Mouse (Mus musculus) neural tube, embryonic 14.5 days (tissue): Measurements from ENCODE around the gene Asap2. TPM values are rescaled to one million over a fixed set of nuclear protein-coding genes. Genes with fewer than 3 reads are reported as not detected.

Source experiments
- ATAC-seq: fragments of 200-750 bp; cut with Nextera tagmentation; 2 replicates; pipeline ENCODE4 v1.8.0; 2017; ENCODE audit warnings: low read depth, mild to moderate bottlenecking, moderate TSS enrichment, moderate library complexity
- H3K27ac ChIP-seq: fragments of 300-500 bp; sonication (generic); 2 replicates; pipeline ENCODE4 v1.5.1; 2014; ENCODE audit warnings: low read depth, mild to moderate bottlenecking, control low read depth, low read length, moderate library complexity, mixed read lengths
- H3K27me3 ChIP-seq: fragments of 300-500 bp; sonication (generic); 2 replicates; pipeline ENCODE4 v1.6.1; 2014; ENCODE audit warnings: low read length; ENCODE audit not compliant: control insufficient read depth, insufficient read depth
- H3K36me3 ChIP-seq: fragments of 300-500 bp; sonication (generic); 2 replicates; pipeline ENCODE4 v1.6.1; 2014; ENCODE audit warnings: low read length, mixed read lengths; ENCODE audit not compliant: control insufficient read depth, insufficient read depth
- H3K4me1 ChIP-seq: fragments of 300-500 bp; sonication (generic); 2 replicates; pipeline ENCODE4 v1.6.1; 2014; ENCODE audit warnings: low read length; ENCODE audit not compliant: control insufficient read depth, insufficient read depth
- H3K4me2 ChIP-seq: fragments of 300-500 bp; sonication (generic); 2 replicates; pipeline ENCODE4 v1.6.1; 2014; ENCODE audit warnings: mild to moderate bottlenecking, low read depth, low read length, control low read depth
- H3K4me3 ChIP-seq: fragments of 300-500 bp; sonication (generic); 2 replicates; pipeline ENCODE4 v1.5.1; 2014; ENCODE audit warnings: low read depth, low read length, control low read depth, mixed read lengths
- H3K9ac ChIP-seq: fragments of 300-500 bp; sonication (generic); replicated peaks from 2 replicates; pipeline ENCODE4 v1.6.1; 2014; ENCODE audit warnings: low read depth, mild to moderate bottlenecking, control low read depth, low read length, mixed read lengths
- H3K9me3 ChIP-seq: fragments of 300-500 bp; sonication (generic); 2 replicates; pipeline ENCODE4 v1.6.1; 2016; ENCODE audit warnings: low read length; ENCODE audit not compliant: control insufficient read depth
- WGBS: fragments of 180-500 bp; shearing (Covaris S2); extraction: QIAGEN DNeasy Blood & Tissue Kit; methylation state at CpG from one replicate; pipeline ENCODE4 v1.1.7; 2014; 5-methylcytosine and 5-hydroxymethylcytosine counted together
- polyA plus RNA-seq: library from polyadenylated mRNA; unstranded; fragments of >200 nt; fragmentation: Nextera tagmentation; extraction: Ambion mirVana; gene quantifications from 2 replicates; pipeline ENCODE4 v1.2.1, GENCODE M21; 2014

The Asap2 gene
- polyA plus RNA-seq, 1 experiment from 2014 or later, result 19.7 TPM

- 80% methylated on average over 14 of the region's 14 CpGs for WGBS
- no peak overlapping the region for H3K4me3 ChIP-seq
- no peaks in the 10 kb centered on the region for H3K9me3 ChIP-seq
- H3K36me3 ChIP-seq, result no peaks in the 10 kb centered on the region
- H3K27ac ChIP-seq, result no peak overlapping the region
- peaks cover 34% of the 10 kb centered on the region for H3K4me1 ChIP-seq
- no peak overlapping the region for H3K9ac ChIP-seq
- no peaks in the 10 kb centered on the region for H3K27me3 ChIP-seq
- ATAC-seq, result no peak
- peak overlapping the region; percentile 16; the same call in 1 of the 2 replicates for H3K4me2 ChIP-seq
Observed at GRCm38 (mm10) chr12:21140153-21140552, 149.9 kb downstream of the Asap2 start.

DNA sequence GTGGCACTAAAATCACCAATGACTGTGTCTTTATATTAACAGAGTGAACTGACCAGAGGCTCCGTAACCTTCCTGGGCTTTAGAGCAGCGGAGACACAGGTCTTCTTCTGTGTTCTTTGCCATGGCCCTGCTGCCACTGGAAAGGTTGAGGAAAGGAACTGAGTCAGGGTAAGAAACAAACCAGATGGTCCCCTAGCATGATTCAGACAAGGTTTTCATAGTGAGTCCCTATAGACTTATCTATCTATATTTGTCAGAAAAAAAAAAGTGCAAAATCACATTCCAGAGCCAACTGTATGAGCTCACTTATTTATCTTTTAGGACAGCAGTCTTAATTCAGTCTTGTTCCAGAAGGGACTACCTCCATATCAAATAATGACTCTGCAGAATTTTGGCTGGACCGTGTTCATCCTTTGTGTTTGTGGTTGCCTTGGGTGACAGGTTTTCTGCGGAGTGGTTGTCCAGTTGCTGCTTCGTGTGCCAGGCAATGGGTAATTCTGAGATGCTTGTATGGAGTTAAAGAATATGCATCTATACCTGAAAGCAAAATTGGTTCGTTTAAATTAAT lies 150.6 kb downstream of the Asap2 start:
- no peak for ATAC-seq
- Histone ChIP-seq H3K4me1 (peaks cover 32% of the 10 kb centered on the region), H3K9me3 (no peaks in the 10 kb centered on the region), H3K4me3 (no peak overlapping the region), H3K36me3 (no peaks in the 10 kb centered on the region), H3K27me3 (no peaks in the 10 kb centered on the region), H3K9ac (no peak overlapping the region), H3K27ac (no peak overlapping the region), H3K4me2 (no peak overlapping the region)
- WGBS, result 90% methylated on average over 6 of the region's 6 CpGs

GRCm38 (mm10) chr12:21141691-21142300 lies 151.5 kb downstream of the Asap2 start:
- Histone ChIP-seq H3K4me3 (no peak overlapping the region), H3K9ac (no peak overlapping the region), H3K9me3 (no peaks in the 10 kb centered on the region), H3K4me1 (peaks cover 23% of the 10 kb centered on the region), H3K27me3 (no peaks in the 10 kb centered on the region), H3K36me3 (no peaks in the 10 kb centered on the region), H3K4me2 (no peak overlapping the region), H3K27ac (no peak overlapping the region)
- ATAC-seq, result no peak
- WGBS, result 67% methylated on average over 5 of the region's 5 CpGs

DNA sequence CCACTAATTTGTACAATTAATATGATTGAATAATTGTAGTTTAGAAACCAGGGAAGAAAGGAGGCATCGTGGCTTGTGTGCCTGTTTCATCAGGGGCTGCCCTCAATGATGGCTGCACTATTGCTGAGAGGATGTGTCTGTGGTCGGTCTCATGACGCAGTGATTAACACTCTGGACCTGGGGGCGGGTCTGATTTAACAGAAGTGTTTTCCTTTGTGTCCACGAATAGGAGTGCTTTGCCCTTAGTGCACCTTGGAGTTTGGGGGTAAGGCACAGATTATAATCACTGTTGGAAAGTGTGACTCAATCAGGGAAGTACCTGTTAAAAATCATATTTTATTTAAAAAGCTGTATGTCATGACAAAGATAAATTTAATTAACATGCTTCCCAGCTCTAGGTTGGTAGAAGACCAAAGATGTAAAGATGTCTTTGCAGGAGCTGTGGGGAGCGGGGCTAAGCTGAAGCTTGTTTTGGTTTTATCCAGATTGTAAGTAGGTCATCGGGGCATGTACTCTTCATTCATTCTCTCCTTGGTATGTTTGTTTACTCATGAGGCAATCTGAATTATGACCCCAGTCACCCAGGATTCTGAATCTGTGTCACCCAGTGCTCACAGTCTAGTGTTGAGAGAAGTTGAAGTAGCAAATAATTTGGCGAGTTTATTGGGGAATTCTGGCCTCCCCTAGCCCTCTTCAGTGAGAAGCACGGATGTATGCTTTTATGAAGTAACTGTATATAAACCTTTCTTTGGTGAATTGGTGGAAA lies 152.4 kb downstream of the Asap2 start:
- WGBS, result 75% methylated on average over 9 of the region's 9 CpGs
- no peaks in the 10 kb centered on the region for H3K36me3 ChIP-seq

GRCm38 (mm10) chr12:21144602-21145001 lies 154.3 kb downstream of the Asap2 start:
- Histone ChIP-seq H3K9ac (no peak overlapping the region), H3K27me3 (no peaks in the 10 kb centered on the region), H3K36me3 (no peaks in the 10 kb centered on the region), H3K4me3 (no peak overlapping the region), H3K4me1 (peaks cover 13% of the 10 kb centered on the region), H3K4me2 (no peak overlapping the region), H3K9me3 (no peaks in the 10 kb centered on the region), H3K27ac (no peak overlapping the region)
- WGBS, result 87% methylated on average over 5 of the region's 5 CpGs
- ATAC-seq, result no peak

More for the DNA sequence above, 152.4 kb downstream of the Asap2 start:
- Histone ChIP-seq H3K4me2 (no peak overlapping the region), H3K27me3 (no peaks in the 10 kb centered on the region), H3K27ac (no peak overlapping the region), H3K9ac (no peak overlapping the region), H3K9me3 (no peaks in the 10 kb centered on the region), H3K4me1 (peaks cover 21% of the 10 kb centered on the region), H3K4me3 (no peak overlapping the region)
- no peak for ATAC-seq

DNA sequence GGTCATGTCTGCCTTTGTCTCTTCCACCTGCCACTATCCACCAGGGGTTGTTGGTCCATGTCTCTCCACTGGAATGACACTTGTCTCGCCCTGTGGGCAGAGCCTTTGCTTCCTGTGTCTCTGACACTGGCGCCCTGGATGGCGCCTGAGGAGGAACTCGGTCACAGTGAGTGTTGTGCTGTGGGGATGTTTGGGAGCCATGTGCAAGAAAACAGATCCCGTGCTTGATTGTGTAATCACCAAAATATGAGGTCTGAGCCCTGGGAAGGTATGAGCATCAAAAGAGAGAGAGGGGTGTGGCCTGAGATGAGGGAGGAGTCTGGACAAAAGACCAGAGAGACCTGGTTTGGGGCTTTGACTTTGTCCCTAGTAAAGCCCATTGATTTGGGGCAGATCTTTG lies 154.8 kb downstream of the Asap2 start:
- Histone ChIP-seq H3K9me3 (no peaks in the 10 kb centered on the region), H3K9ac (no peak overlapping the region), H3K4me2 (no peak overlapping the region), H3K4me3 (no peak overlapping the region), H3K4me1 (peaks cover 9% of the 10 kb centered on the region), H3K27me3 (no peaks in the 10 kb centered on the region), H3K27ac (no peak overlapping the region), H3K36me3 (no peaks in the 10 kb centered on the region)
- WGBS, result 95% methylated on average over 5 of the region's 5 CpGs
- no peak for ATAC-seq

- Histone ChIP-seq H3K36me3 (no peaks in the 10 kb centered on the region), H3K27me3 (no peaks in the 10 kb centered on the region), H3K27ac (no peak overlapping the region), H3K9ac (no peak overlapping the region), H3K9me3 (no peaks in the 10 kb centered on the region), H3K4me2 (no peak overlapping the region), H3K4me3 (no peak overlapping the region), H3K4me1 (0 out of 2 replicates have a peak, but pooled peaks cover 2% of the 10 kb centered on the region)
- ATAC-seq, result no peak
- 87% methylated on average over 4 of the region's 4 CpGs for WGBS
Observed at GRCm38 (mm10) chr12:21146826-21147225, 156.6 kb downstream of the Asap2 start.

GRCm38 (mm10) chr12:21153279-21153707 lies 163.0 kb downstream of the Asap2 start:
- no peak overlapping the region for H3K4me3 ChIP-seq
- WGBS, result 83% methylated on average over 8 of the region's 8 CpGs
- H3K36me3 ChIP-seq, result no peaks in the 10 kb centered on the region
- H3K4me1 ChIP-seq, result no peaks in the 10 kb centered on the region
- no peaks in the 10 kb centered on the region for H3K27me3 ChIP-seq
- no peak for ATAC-seq
- no peak overlapping the region for H3K4me2 ChIP-seq
- no peak overlapping the region for H3K27ac ChIP-seq
- no peaks in the 10 kb centered on the region for H3K9me3 ChIP-seq
- H3K9ac ChIP-seq, result no peak overlapping the region

DNA sequence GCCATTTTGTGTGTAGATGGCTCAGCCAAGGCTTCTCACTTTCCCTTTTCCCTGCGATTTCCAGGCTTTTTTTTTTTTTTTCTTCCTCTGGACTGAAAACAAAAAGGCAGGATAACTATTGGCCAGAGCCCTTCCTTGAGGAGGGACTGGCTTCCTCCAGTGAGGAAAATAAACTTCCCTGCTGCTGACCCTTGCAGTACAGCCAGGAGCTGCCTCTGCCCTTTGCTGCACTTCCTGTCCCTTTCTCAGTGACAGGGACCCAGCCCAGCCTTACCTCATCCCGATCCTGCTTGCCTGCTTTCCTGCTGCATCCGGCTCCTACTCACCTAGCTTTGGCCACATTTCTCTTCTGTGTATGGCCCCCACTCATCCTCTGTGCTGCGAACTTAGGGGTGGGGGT lies 164.8 kb downstream of the Asap2 start:
- no peak overlapping the region for H3K4me2 ChIP-seq
- no peak for ATAC-seq
- no peaks in the 10 kb centered on the region for H3K9me3 ChIP-seq
- no peaks in the 10 kb centered on the region for H3K27me3 ChIP-seq
- H3K4me3 ChIP-seq, result no peak overlapping the region
- no peak overlapping the region for H3K27ac ChIP-seq
- H3K36me3 ChIP-seq, result no peaks in the 10 kb centered on the region
- peaks cover 5% of the 10 kb centered on the region; the same call in 1 of the 2 replicates for H3K4me1 ChIP-seq
- no peak overlapping the region for H3K9ac ChIP-seq
- 79% methylated on average over 4 of the region's 4 CpGs for WGBS
